Mouse (Mus musculus) lung, embryonic 14.5 days (tissue): ENCODE measurements around the gene Ppy. TPM values are rescaled to one million over a fixed set of nuclear protein-coding genes. Genes with fewer than 3 reads are reported as not detected.

Experiments used
- ATAC-seq: fragments of 200-750 bp; cut with Nextera tagmentation; 2 replicates; pipeline ENCODE4 v1.8.0; 2017; ENCODE audit warnings: mild to moderate bottlenecking, moderate TSS enrichment, moderate library complexity; ENCODE audit not compliant: insufficient read depth
- DNase-seq: peaks from one replicate; pipeline ENCODE4 v3.0.0-alpha.2; 2015
- H3K27ac ChIP-seq: fragments of 300-500 bp; sonication (generic); 2 replicates; pipeline ENCODE4 v1.5.1; 2014; ENCODE audit warnings: low read depth, mild to moderate bottlenecking, moderate library complexity
- H3K27me3 ChIP-seq: fragments of 300-500 bp; sonication (generic); 2 replicates; pipeline ENCODE4 v1.6.1; 2014; ENCODE audit warnings: low read length, control low read depth; ENCODE audit not compliant: insufficient read depth
- H3K36me3 ChIP-seq: fragments of 300-500 bp; sonication (generic); 2 replicates; pipeline ENCODE4 v1.6.1; 2014; ENCODE audit warnings: control low read depth; ENCODE audit not compliant: insufficient read depth
- H3K4me1 ChIP-seq: fragments of 300-500 bp; sonication (generic); 2 replicates; pipeline ENCODE4 v1.6.1; 2014; ENCODE audit warnings: antibody characterized with exemption, control low read depth; ENCODE audit not compliant: insufficient read depth
- H3K4me2 ChIP-seq: fragments of 300-500 bp; sonication (generic); 2 replicates; pipeline ENCODE4 v1.6.1; 2014; ENCODE audit warnings: mild to moderate bottlenecking
- H3K4me3 ChIP-seq: fragments of 300-500 bp; sonication (generic); 2 replicates; pipeline ENCODE4 v1.5.1; 2014; ENCODE audit warnings: low read depth, low read length
- H3K9ac ChIP-seq: fragments of 300-500 bp; sonication (generic); 2 replicates; pipeline ENCODE4 v1.6.1; 2014
- H3K9me3 ChIP-seq: fragments of 300-500 bp; sonication (generic); 2 replicates; pipeline ENCODE4 v1.6.1; 2016; ENCODE audit warnings: low read depth, low read length, control low read depth
- CTCF ChIP-seq: IDR thresholded peaks from 2 replicates; pipeline ENCODE4 v1.5.1; 2016; ENCODE audit warnings: antibody characterized with exemption, low read depth
- WGBS: fragments of 180-500 bp; shearing (Covaris S2); extraction: QIAGEN DNeasy Blood & Tissue Kit; methylation state at CpG from one replicate; pipeline ENCODE4 v1.1.7; 2014; 5-methylcytosine and 5-hydroxymethylcytosine counted together
- polyA plus RNA-seq: library from polyadenylated mRNA; unstranded; fragments of >200 nt; fragmentation: Nextera tagmentation; extraction: Ambion mirVana; gene quantifications from 2 replicates; pipeline ENCODE4 v1.2.1, GENCODE M21; 2014

Gene Ppy
- polyA plus RNA-seq, 1 experiment from 2014 or later, result not detected

- H3K9me3 ChIP-seq, result no peaks in the 10 kb centered on the region
- H3K4me2 ChIP-seq, result peak overlapping the region; percentile 95
- no peaks in the 10 kb centered on the region for H3K27me3 ChIP-seq
- DNase-seq (peak; percentile 92), ATAC-seq (peak; percentile 61)
- peaks cover 11% of the 10 kb centered on the region; the same call in 1 of the 2 replicates for H3K4me1 ChIP-seq
- H3K9ac ChIP-seq, result peak overlapping the region; percentile 56
- no peaks in the 10 kb centered on the region for H3K36me3 ChIP-seq
- H3K4me3 ChIP-seq, result peak overlapping the region; percentile 68
- WGBS, result under 1% methylated on average over 20 of the region's 20 CpGs
- peak overlapping the region; percentile 85 for H3K27ac ChIP-seq
- TF ChIP-seq CTCF, result peak; percentile 65
Measured at GRCm38 (mm10) chr11:102089088-102089808, 11.9 kb downstream of the Ppy start.

- DNase-seq (peak; percentile 92), ATAC-seq (peak; percentile 74)
- H3K4me3 ChIP-seq, result peak within 1 kb of the TSS; percentile 68
- peak within 1 kb of the TSS; percentile 85 for H3K27ac ChIP-seq
- peaks cover 11% of the 10 kb centered on the region; the same call in 1 of the 2 replicates for H3K4me1 ChIP-seq
- H3K36me3 ChIP-seq, result no peaks in the 10 kb centered on the region
- under 1% methylated on average over 49 of the region's 49 CpGs for WGBS
- H3K9me3 ChIP-seq, result no peaks in the 10 kb centered on the region
- no peak for TF ChIP-seq CTCF
- H3K4me2 ChIP-seq, result peak within 1 kb of the TSS; percentile 95
- peak within 1 kb of the TSS; percentile 56 for H3K9ac ChIP-seq
- H3K27me3 ChIP-seq, result no peaks in the 10 kb centered on the region
Measured at GRCm38 (mm10) chr11:102087931-102088898, 12.9 kb downstream of the Ppy start, which contains the start of gene Mpp2. Gene Mpp2 (minus strand): TSS chr11:102088515.

DNA sequence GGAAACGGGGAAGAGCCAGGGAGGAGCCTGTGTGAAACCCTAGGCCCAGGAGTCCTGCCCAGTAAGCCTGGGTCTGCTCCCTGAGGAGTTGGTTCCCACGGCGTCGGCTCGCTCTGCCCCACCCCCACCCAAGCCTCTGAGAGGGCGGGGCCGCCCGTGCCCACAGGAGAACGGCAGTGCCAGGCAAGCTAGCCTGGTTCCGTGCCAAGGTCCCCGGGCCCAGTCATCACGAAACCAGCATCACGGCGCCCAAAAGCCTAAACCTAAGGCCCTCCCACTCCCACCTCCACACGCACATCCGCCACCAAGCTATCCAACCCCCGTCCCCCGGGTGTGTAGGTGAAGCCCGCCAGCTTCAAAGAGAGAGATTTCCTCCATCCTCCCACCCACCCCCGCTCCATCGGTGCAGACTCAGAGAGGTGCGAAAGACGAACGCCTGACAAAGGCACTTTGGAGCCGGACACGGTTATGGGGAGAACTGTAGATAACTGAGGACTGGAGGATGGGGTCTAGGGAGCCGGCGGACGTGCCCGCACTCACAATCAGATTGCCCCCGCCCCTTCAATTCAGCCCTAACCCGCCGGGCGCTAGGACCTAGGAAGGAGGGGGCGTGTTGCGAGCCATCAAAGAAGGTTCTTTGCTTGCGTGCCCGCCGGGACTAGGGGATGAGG lies 13.9 kb downstream of the Ppy start:
- peak overlapping the region; percentile 85 for H3K27ac ChIP-seq
- ATAC-seq (peak; percentile 84), DNase-seq (peak; percentile 92)
- peaks cover 11% of the 10 kb centered on the region for H3K4me1 ChIP-seq
- H3K4me3 ChIP-seq, result peak overlapping the region; percentile 68
- under 1% methylated on average over 39 of the region's 39 CpGs for WGBS
- H3K9me3 ChIP-seq, result no peaks in the 10 kb centered on the region
- H3K27me3 ChIP-seq, result no peaks in the 10 kb centered on the region
- TF ChIP-seq CTCF, result no peak
- H3K36me3 ChIP-seq, result no peaks in the 10 kb centered on the region
- H3K4me2 ChIP-seq, result peak overlapping the region; percentile 95
- H3K9ac ChIP-seq, result peak overlapping the region; percentile 56

GRCm38 (mm10) chr11:102086331-102086730 lies 14.8 kb downstream of the Ppy start:
- 0 out of 2 replicates have a peak overlapping the region, but pooled peaks have one; percentile 85 for H3K27ac ChIP-seq
- ATAC-seq (no peak), DNase-seq (peak; percentile 29)
- 10% methylated on average over 3 of the region's 3 CpGs for WGBS
- no peaks in the 10 kb centered on the region for H3K27me3 ChIP-seq
- H3K4me2 ChIP-seq, result peak overlapping the region; percentile 95
- no peaks in the 10 kb centered on the region for H3K9me3 ChIP-seq
- TF ChIP-seq CTCF, result peak; percentile 39
- no peaks in the 10 kb centered on the region for H3K36me3 ChIP-seq
- H3K4me3 ChIP-seq, result peak overlapping the region; percentile 68; the same call in 1 of the 2 replicates
- H3K4me1 ChIP-seq, result peaks cover 11% of the 10 kb centered on the region
- peak overlapping the region; percentile 56; the same call in 1 of the 2 replicates for H3K9ac ChIP-seq

GRCm38 (mm10) chr11:102084159-102084558 lies 17.0 kb downstream of the Ppy start:
- Histone ChIP-seq H3K9me3 (no peaks in the 10 kb centered on the region), H3K4me1 (peaks cover 11% of the 10 kb centered on the region), H3K36me3 (no peaks in the 10 kb centered on the region), H3K4me3 (no peak overlapping the region), H3K27ac (no peak overlapping the region), H3K27me3 (no peaks in the 10 kb centered on the region), H3K4me2 (no peak overlapping the region), H3K9ac (no peak overlapping the region)
- no peak for TF ChIP-seq CTCF
- ATAC-seq, result no peak
- DNase-seq, result no peak
- WGBS, result 50% methylated on average over 7 of the region's 7 CpGs

DNA sequence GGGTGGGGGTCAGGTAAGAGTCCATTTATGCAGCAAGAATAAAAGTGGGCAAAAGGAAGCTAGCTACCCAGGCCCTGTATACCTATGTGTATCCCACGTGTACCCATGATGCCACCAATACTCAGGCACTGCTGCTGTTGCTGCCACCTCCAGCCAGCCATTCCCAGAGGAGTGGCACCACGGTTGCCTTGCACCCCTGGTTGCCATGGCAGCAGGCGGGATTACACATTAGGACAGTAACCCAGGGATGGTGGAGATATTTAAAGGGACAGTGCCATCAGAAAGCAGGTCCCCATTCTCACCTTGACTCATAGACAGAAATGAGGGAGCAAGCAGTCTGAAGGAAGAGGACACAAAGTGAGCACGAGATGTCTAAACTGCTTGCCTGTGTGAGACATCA lies 17.9 kb downstream of the Ppy start:
- Histone ChIP-seq H3K27me3 (no peaks in the 10 kb centered on the region), H3K4me2 (no peak overlapping the region), H3K27ac (no peak overlapping the region), H3K4me3 (no peak overlapping the region), H3K36me3 (0 out of 2 replicates have a peak, but pooled peaks cover 3% of the 10 kb centered on the region), H3K4me1 (peaks cover 7% of the 10 kb centered on the region; the same call in 1 of the 2 replicates), H3K9me3 (no peaks in the 10 kb centered on the region), H3K9ac (no peak overlapping the region)
- ATAC-seq, result no peak
- WGBS, result 56% methylated on average over 4 of the region's 4 CpGs
- no peak for DNase-seq
- TF ChIP-seq CTCF, result no peak
